Mouse (Mus musculus): ENCODE data around the gene Pdk3. TPM values are rescaled to one million over a fixed set of nuclear protein-coding genes. Genes with fewer than 3 reads are reported as not detected.

Pdk3 gene
- total RNA-seq, 2 experiments from 2014 or later, result 34.0 to 34.6 TPM

DNA sequence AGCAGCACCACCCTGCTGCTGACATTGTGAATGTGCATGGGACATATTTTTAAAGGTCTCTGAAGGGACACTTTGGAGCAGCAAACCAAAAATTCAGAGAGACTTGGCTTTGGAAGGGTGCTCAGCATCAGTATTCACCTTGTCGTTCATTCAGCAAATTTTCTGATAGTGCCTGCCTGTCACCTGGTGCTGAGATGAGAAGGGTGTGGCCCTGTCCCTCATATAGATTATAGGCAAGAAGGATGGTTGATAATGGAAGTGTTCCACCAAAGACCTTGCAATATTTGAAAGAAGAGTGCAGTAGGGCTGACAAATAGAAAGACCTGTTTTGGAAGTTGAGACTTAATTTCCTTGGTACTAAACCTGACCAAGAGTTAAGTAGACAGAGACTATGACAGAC is 102.5 kb downstream of the Pdk3 start:
- DNase-seq (ENCODE audit: low spot score in 2 of 2), result no peak
- intact Hi-C loops (cut with DNase I), result no loop called here

Other genes starting within 250 kb of the Pdk3 start
- 1 to 10 TPM; 6.0 to 7.4 TPM for gene Pola1, start 200.0 kb downstream of the Pdk3 start, total RNA-seq (2021)
- gene Pcyt1b, start 177.3 kb downstream of the Pdk3 start, total RNA-seq (2021), result 10 to 100 TPM; 44.5 to 44.6 TPM
- not detected for gene AU015836, start 136.5 kb upstream of the Pdk3 start, total RNA-seq (2021)